Mouse (Mus musculus): ENCODE results near the gene Cyp4b1.
"Not testable (repeated sequence)": the region's sequence is repeated elsewhere in the genome, so short reads cannot be mapped to it uniquely, and the experiment has no call there.

The Cyp4b1 gene

DNA sequence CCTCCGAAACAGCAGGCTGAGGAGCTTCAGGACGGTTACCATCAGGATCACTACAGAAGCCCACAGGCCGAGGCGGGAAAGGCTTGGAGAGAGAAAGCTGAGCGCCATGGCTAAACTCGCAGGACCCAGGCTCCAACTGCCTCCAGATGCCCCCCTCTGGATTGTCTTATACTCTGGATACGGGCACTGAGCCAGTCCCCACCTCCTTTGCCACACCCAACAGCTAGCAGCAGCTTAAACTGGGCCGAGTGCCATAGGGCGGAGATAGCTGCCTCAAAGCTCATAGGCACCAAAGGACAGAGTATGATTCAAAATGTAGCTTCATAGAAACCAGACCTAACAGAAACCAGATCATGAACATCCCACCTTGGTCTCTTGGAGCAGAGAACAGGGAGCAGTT is at the start of gene Cyp4b1:
Gene Cyp4b1 (minus strand): TSS at position 144 of the 400 bp plus-strand sequence.
- DNase-seq (ENCODE audit: low spot score in 2 of 2) = no peak

DNA sequence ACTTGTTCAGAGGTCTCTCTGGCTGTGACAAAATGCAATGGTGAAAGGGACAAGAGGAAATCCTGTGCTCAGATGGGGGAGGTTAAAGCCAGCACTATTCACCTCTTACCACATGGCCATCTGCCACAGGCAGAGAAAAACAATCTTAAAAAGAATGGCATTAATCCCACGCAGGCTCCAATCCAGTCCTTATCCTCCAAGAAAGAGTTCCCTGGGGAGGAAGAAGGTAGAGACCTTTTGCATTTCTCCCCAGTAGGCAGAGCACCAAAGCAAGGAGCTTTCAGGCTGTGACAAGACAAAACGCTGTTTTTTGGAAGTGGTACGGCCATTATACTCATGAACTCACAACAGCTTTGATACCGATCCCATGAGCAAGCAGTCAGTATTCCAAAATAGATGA is 38.8 kb upstream of the Cyp4b1 start:
- no peak for DNase-seq (ENCODE audit: low spot score in 2 of 2)

DNA sequence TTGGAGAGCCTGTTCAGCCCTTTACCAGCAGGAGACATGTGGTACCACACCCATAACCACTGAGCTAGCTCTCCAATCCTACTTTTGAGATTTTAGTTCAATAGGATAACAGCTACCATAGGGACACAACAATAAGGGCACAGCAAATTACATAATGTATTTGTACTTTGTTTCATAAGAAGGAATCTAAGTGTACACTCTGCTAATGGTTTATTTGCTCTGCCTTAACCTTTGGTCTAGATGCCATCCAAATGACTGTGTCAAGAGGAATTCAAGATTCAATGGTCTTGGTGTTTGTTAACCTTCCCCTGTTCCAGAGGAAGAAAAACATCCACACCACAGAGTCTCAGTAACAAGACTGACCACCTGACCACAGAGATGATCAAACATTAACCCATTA is 11.7 kb upstream of the Cyp4b1 start:
- no peak for DNase-seq (ENCODE audit: low spot score in 2 of 2)

DNA sequence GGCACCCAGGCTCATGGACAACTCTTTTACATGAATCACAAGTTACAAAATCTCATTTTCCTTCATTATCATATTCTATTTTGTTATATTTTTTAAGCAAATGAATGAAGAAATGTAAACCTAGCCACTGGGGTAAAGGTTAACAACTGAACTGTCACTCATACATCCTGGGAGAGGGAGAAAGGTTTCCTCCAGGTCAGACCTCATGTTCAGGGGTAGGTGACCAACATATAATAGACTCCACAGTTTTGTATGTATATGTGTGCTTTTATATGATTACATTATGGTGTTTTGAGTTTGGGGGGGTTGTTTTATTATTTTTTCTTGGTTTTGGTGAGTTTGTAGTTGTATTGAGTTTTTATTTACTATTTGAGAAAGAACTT is 10.3 kb upstream of the Cyp4b1 start:
- no peak for DNase-seq (ENCODE audit: low spot score in 2 of 2)

DNA sequence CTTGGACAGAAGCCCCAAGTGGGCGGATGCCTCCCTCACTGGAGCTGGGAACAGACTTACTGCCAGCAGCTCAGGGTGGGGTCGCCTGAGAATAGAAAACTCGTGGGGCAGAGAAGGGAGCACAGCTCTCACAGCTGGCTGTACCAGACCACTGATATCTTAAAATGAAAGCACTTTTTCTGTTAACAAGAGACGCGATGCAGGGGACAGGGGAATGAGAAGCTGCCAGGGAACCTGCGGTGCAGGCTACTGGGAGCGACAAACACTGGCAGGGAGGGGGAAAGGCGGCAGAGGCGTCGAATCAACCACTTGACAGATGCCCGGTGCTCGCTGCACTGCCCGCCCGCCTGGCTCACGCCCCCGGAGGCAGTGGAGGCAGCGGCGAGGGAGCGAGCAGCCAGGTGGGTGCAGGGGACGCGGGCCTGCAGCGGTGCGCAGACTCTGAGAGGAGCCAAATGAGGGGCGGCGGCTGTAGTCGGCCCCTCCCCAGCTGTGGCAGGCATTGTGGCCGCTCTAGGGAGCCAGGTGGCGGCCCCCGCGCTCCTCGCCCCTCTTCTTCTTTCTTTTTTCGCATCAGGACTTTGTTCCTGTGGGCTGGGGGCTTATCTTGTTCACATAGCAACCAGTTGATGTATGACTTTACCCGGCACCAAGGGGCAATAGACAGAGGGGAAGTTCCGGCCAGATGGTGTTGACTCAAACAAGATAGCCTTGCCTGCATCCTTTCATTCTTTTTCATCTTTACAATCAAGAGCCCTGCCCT is 9.8 kb upstream of the Cyp4b1 start:
- peak; percentile 21 to 24 for DNase-seq (ENCODE audit: low spot score in 2 of 2)

DNA sequence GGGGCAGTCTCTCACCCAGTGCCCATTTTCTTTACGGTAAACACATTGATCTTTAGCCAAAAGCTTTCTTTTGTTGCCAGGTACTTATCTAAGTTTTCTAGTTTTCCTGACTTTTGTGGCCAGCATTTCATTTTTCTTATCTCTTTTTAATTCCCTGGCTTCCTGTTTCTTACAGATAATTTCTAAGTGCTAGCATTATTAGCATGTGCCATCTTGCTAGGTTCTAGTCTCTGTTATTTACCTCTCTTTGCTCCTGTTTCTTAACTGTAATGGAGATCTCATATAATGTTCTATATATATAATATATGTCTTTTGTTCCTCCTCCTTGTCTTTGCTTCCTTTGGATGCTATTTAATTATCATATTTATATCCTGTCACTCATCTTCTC is 9.0 kb upstream of the Cyp4b1 start:
- not testable (repeated sequence) for DNase-seq (ENCODE audit: low spot score in 2 of 2)

DNA sequence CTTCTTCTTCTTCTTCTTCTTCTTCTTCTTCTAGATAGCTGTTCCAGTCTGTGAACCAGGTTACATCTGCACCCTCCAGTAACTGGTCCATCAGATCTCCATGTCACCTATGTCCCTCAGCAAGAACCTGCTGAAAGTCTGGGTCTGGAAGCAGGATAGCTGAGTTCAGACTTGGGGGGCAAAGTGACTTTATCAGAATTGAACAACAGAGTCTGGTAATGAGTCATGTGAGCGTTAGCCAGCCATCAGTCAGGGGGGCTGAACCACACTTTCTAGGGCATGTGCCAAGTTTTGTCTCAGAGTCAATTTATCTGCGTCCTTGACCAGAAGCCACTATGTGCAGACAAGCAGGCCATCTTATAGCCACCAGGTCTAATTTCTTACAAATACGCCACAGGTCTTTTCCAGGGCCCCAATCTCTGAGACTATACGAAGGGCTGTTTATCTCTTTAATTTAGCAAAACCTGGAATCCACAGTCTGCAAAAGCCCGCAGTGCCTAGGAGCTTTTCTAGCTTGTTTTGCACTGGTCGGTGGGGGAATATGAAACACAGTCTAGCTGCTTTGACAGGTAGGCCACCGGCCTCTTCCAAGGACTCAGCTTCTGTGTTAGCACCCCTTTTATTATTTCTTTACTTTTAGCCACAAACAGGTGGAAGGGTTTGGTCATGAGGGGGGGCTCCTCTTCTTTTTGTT is 8.5 kb upstream of the Cyp4b1 start:
- not testable (repeated sequence) for DNase-seq (ENCODE audit: low spot score in 2 of 2)

DNA sequence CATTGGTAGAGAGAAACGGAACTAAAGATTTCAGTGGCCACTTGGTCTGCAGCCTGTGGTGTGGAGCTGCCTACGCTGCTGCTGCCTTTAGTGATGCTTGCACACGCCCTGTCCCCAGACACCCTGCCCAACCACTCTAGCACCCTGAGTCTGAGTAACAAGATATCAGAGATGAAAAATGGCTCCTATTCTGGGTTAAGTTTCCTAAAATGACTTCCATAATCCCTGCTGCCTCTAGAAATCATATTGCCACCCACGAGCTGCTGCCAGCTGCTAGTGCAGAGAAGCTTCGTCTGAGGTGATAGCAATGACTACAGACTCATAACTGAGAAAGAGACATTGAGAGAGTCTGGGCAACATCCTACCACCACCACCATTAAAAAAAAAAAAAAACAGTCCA is 3.3 kb upstream of the Cyp4b1 start:
- DNase-seq (ENCODE audit: low spot score in 2 of 2) = no peak

DNA sequence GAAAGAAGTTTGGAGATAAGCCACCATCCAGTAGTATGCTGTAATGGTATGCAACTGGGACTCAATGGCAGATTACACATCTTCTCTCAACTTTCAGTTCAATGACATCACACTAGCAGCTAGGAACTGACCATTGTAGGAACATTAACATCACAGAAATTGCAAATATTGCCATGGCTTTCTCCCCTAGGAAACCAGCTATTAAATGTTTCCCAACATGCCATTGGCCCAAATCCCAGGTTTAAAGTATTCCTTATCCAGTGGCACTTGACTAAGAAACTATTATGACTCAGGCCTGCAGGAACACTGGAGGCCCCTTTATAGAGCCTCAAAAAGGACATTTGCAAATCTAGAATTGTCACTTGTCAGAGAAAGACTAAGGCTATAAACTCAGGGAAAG is 1.8 kb upstream of the Cyp4b1 start:
- no peak for DNase-seq (ENCODE audit: low spot score in 2 of 2)

DNA sequence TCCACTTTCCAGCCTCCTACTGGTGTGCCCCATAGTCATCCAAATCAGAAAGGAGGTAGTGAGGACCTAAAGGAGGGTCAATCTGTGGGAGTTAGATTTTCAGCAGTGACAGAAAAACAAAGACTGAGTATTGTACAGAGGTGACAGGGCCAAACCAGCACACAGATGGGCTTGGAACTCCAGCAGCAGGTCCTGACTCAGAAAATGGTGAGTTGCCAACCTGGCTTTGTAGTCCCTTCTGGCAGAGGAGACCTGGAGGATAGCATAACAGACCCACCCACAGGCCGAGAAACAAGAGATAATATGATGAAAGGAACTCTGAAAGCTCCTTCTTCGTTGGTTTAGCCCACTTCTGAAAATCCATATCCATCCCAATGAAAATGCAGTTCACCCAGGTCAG is 1.2 kb upstream of the Cyp4b1 start:
- DNase-seq (ENCODE audit: low spot score in 2 of 2) = no peak

DNA sequence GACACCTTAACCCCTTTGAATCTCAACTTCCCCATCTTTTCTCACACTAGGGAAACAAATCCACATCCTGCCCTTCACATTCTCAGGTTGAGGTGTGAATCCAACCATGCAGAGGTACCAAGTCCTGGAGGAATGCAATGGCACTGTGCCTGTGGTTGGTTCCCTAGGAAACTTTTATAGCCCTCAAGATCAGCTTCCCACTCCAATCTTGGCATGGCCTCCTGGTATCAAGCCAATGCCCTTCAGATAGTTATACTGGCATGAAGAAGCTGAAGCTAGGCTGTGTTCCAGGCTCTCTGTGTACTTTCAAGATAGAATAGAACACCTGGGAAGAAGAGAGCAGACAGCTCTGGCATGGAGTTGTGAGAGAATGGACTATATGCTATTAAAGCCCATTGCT is 2.2 kb downstream of the Cyp4b1 start:
- DNase-seq (ENCODE audit: low spot score in 2 of 2) = no peak

DNA sequence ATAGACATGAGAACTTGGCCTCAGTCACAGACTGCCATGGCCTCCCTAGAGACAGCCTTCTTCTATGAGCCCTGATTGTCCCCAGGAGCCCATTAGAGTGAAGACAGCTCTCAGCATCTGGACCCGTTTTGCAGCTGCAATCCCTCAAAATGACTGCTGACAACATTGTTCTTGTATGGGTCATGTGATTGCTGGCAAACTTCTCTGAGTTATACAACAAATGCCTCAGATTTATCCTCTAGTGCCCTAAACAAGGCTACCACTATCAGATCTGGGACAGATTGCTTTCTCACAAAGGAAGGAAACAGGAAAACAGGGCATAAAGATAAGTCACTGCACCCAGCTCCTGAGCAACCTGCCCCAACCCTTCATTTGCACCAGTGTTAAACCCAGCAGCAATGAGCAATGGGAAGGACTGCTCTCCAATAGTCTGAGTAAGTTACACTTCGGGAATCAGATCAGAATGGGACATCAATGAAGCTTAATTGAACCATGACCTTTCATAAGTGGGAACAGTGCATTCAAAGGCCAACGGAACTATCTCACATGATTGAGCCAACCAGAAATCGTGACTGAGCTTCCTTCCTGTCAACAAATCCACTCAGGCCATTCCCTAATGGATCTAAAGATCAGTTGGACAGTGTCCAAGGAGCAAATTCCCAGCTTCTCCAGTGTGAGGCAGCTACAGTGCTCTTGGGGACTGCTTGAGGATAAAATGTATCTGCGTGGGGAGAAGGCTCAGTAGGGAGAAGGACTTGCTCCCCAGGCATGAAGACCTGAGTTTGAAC is 4.4 kb downstream of the Cyp4b1 start:
- no peak for DNase-seq (ENCODE audit: low spot score in 2 of 2)

DNA sequence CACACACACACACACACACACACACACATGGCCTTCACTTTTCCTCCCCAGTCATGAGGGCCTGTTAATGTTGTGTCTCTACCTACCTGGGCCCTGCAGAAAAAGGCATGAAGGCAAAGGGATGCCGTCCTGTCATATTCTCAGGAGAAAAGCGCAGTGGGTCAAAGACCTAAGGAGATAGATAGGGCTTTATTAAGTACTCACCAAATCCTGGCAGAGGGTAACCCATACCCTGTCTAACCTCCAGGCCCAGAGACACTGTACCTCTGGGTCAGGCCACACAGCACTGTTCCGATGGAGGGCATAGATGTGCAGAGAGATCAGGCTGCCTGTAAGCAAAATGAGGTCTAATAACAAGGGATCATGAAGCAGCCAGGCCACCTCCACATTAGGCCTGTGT is 22.0 kb downstream of the Cyp4b1 start:
- not testable (repeated sequence) for DNase-seq (ENCODE audit: low spot score in 2 of 2)

DNA sequence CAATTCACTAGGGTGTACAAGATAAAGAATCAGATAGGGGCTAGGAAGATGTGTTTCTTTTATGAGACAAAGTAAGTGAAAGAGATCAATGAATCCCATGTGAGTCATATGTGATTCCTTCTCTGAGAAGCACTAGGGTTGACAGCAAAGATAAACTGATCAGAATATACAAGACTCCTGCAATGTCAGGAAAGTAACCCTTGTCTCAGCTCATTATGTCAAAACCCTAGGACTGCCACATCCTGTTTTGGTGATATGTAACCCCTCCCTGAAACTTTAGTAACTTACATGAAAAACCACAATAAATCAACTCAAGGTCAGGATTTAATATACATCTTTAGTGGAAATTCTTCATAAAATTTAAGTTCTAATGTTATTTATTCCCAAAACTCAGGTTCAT is 33.5 kb downstream of the Cyp4b1 start:
- DNase-seq (ENCODE audit: low spot score in 2 of 2) = no peak

DNA sequence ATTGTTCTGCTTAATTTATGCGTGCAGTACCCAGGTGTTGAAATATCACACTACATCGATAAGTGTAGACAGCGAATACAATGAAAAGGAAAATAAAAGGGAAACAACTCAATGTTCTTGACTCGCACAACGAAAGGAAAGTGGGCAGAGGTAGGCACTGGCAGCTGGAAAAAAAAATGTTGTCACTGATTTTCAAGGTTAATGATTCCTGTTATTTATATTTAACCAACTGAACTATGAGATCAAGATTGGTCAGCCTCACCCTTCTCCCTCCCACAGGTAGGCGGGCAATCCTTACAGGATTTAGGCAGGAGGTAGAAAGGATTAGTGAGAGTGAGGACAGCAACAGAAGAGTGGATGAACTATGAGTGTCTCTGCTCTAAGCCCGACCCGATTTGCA is 46.9 kb downstream of the Cyp4b1 start, which contains the start of gene Cyp4a32:
Gene Cyp4a32 (plus strand): TSS at position 359 of the 400 bp plus-strand sequence.
- DNase-seq (ENCODE audit: low spot score in 2 of 2) = not testable (repeated sequence)

DNA sequence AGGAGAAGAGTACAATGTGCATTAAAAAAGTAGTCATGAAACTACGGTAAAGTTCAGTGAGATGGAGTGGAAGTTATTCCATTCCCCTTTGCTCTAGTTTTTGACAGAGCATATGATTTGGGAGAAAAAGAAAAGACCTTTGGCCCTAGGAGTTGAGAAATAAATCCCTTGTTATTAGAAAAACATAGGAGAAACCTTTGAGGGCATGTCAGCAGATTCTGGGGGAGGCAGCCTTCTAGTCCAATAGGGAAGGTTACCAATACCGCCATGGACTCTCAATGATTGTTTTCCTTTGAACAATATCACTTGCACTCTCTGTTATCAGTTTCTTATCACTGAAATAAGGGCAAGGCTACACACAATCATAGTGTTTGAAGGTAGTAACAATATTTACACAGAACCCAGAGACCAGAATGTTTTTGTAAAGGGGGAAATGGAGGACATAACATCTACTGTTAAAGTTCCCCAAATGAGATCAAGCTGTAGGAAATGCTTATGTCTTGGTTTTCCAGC is 50.6 kb downstream of the Cyp4b1 start:
- DNase-seq (ENCODE audit: low spot score in 2 of 2) = no peak

DNA sequence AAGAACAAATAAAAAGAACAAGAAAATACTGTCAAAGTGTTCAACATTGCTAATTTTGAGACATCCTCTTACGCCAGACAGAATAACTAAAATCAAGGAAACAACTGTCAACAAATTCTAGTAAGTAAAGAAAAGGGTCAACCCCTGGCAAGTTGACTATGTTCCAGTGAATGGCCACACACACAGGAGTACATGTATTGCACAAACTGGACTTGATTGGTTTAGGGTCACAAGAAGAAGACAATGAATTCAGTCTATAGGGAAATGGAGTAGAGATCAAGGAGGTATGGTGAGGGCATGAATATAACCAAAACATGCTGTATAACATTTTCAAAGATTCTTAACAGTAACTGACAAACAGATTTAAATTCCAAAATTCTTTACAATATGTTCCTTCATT is 51.2 kb downstream of the Cyp4b1 start:
- no peak for DNase-seq (ENCODE audit: low spot score in 2 of 2)

DNA sequence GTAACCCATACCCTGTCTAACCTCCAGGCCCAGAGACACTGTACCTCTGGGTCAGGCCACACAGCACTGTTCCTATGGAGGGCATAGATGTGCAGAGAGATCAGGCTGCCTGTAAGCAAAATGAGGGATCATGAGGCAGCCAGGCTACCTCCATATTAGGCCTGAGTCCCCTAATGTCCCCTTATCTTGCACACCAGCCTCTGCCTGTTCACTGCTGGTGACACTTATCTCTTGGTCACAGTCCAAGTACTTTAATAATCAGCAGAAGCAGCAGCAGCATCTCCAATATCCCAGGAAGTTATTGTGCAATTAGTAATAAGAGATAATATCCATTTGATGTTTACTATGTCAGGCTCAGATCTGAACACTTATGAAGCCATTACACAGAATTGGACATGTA is 64.5 kb downstream of the Cyp4b1 start:
- no peak for DNase-seq (ENCODE audit: low spot score in 2 of 2)

DNA sequence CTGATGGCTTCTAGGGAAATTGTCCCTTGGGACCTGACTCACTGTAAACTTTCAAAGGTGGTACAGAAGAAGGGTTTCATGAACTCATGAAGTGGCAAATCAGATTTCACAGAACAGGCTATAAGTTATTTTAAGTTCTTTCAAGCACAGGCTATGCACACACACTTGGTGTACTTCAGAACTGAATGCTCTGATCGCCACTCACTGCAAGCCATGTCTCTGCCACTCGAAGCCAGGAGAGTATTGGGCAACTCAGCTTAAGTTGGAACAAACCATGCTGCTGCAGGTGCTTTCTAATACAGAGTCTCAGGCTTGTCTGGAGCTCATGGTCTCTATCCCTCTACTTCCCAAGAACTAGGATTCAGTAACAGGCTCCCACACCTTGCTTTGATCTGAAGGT is 71.7 kb downstream of the Cyp4b1 start:
- no peak for DNase-seq (ENCODE audit: low spot score in 2 of 2)

DNA sequence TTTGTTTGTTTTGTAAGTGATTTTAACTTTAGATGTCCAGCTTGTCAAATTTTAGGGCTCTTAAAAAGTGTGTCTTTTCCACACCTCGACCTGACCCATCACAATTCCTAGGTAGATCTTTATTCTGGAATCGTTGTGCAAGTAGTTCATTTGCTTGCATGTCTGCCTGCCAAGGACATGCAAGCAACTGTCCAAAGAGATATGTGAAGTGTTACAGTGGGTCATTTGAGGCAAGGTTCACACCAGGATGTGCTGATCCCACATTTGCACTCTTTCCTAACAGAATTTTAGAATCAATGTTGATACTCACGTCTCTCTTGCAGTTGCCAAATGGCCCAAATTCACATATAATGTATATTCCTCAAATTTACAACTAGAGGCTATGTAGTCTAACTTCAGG is 72.3 kb downstream of the Cyp4b1 start:
- DNase-seq (ENCODE audit: low spot score in 2 of 2) = no peak

All from cerebellum, postnatal 4 days (tissue).